Mouse (Mus musculus): ENCODE data around the gene Ppil1. TPM values are rescaled to one million over a fixed set of nuclear protein-coding genes. Genes with fewer than 3 reads are reported as not detected.
"Not testable (repeated sequence)": the region's sequence is repeated elsewhere in the genome, so short reads cannot be mapped to it uniquely, and the experiment has no call there.

Gene Ppil1
- polyA plus RNA-seq, 1 experiment from 2014 or later, result 126 TPM

- Histone ChIP-seq H3K27me3 (replicated peaks) (no peaks in the 10 kb centered on the region), H3K4me1 (peaks cover 86% of the 10 kb centered on the region), H3K4me3 (no peak overlapping the region), H3K9me3 (replicated peaks) (no peaks in the 10 kb centered on the region), H3K36me3 (peaks cover 65% of the 10 kb centered on the region), H3K4me2 (peak overlapping the region; percentile 80; the same call in 1 of the 2 replicates), H3K9ac (0 out of 2 replicates have a peak overlapping the region, but pooled peaks have one; percentile 88), H3K27ac (peak overlapping the region; percentile 1; the same call in 1 of the 2 replicates)
- 87% methylated on average over 15 of the region's 15 CpGs for WGBS (ENCODE audit: insufficient replicate concordance)
- ATAC-seq, result no peak
Measured at GRCm38 (mm10) chr17:29260501-29260900, 3.5 kb downstream of the Ppil1 start.

GRCm38 (mm10) chr17:29259489-29259888 is 4.5 kb downstream of the Ppil1 start:
- Histone ChIP-seq H3K4me1 (peaks cover 76% of the 10 kb centered on the region), H3K27me3 (replicated peaks) (no peaks in the 10 kb centered on the region), H3K9ac (0 out of 2 replicates have a peak overlapping the region, but pooled peaks have one; percentile 4), H3K27ac (no peak overlapping the region), H3K4me3 (no peak overlapping the region), H3K9me3 (replicated peaks) (no peaks in the 10 kb centered on the region), H3K4me2 (peak overlapping the region; percentile 19; the same call in 1 of the 2 replicates), H3K36me3 (peaks cover 75% of the 10 kb centered on the region)
- no peak for ATAC-seq
- 9% methylated on average over 3 of the region's 3 CpGs for WGBS (ENCODE audit: insufficient replicate concordance)

DNA sequence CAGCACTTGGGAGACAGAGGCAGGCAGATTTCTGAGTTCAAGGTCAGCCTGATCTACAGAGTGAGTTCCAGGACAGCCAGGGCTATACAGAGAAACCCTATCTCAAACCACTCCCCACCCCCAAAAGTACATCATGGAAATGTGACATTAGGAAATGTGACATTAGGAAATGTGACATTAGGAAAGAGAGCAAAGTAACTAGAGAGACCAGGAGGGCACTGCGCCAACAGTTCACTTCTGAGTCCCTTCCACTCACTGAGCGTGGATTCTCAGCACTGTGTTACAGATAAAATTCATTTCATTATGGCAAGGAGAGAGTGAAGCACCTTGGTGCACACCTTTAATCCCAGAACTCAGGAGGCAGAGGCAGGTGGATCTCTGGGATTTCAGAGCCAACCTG is 5.1 kb downstream of the Ppil1 start:
- Histone ChIP-seq H3K4me1 (peaks cover 72% of the 10 kb centered on the region), H3K9me3 (replicated peaks) (no peaks in the 10 kb centered on the region), H3K36me3 (peaks cover 80% of the 10 kb centered on the region), H3K27ac (no peak overlapping the region), H3K9ac (no peak overlapping the region), H3K27me3 (replicated peaks) (no peaks in the 10 kb centered on the region), H3K4me2 (no peak overlapping the region), H3K4me3 (no peak overlapping the region)
- ATAC-seq, result no peak
- 91% methylated on average over 2 of the region's 2 CpGs for WGBS (ENCODE audit: insufficient replicate concordance)

DNA sequence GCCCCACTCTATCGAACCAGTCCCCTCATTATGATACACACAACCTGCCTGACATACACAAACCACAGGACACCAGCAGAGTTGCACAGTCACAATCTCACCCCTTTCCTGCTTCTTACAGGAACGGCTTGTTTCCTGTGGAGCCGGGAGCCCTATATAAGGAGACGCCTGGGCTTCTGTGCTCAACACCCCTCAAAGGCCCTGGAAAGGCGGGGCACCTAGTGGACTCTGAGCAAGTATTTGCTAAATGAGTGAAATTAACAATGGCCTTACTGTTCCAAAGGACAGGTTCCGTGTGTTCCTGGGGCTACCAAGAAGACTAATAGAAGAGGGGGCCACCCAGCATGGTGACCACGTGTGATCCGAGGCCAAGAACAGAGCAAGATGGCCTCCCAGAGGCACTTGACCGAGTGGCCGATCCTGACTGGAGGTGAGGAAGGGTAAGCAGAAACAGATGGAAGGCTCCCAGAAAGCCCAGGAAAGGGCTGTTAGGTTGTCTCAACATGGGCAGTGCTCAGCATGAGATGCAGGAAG is 5.9 kb downstream of the Ppil1 start:
- Histone ChIP-seq H3K4me3 (no peak overlapping the region), H3K9me3 (replicated peaks) (no peaks in the 10 kb centered on the region), H3K36me3 (peaks cover 89% of the 10 kb centered on the region), H3K27me3 (replicated peaks) (no peaks in the 10 kb centered on the region), H3K4me1 (peaks cover 69% of the 10 kb centered on the region), H3K9ac (no peak overlapping the region), H3K27ac (no peak overlapping the region), H3K4me2 (no peak overlapping the region)
- no peak for ATAC-seq
- 79% methylated on average over 10 of the region's 10 CpGs for WGBS (ENCODE audit: insufficient replicate concordance)

- H3K9ac ChIP-seq, result no peak overlapping the region
- H3K4me1 ChIP-seq, result peaks cover 59% of the 10 kb centered on the region
- H3K4me3 ChIP-seq, result no peak overlapping the region
- H3K27ac ChIP-seq, result no peak overlapping the region
- no peak for ATAC-seq
- 83% methylated on average over 10 of the region's 10 CpGs for WGBS (ENCODE audit: insufficient replicate concordance)
- H3K27me3 ChIP-seq (replicated peaks), result no peaks in the 10 kb centered on the region
- no peaks in the 10 kb centered on the region for H3K9me3 ChIP-seq (replicated peaks)
- H3K4me2 ChIP-seq, result no peak overlapping the region
- H3K36me3 ChIP-seq, result peaks cover 99% of the 10 kb centered on the region
Measured at GRCm38 (mm10) chr17:29257001-29257511, 6.9 kb downstream of the Ppil1 start.

DNA sequence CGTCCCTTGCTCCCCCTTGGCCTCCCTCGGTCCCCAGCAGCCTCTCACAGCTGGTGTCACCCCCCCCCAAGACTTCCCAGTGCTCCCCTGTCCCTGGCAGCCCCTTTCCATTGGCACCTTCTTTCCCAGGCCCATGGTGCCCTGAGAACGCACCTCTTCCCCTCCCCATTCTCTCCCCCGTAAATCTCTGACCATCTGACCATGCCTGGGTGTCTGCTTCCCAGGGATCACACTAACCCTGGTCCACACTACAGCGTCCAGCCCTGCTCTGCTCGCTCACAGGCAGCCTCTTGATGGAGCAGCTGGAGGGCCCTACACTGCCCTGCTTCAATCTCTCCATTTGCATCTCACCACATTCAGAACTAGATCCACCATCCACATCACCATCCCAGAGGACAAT is 7.5 kb downstream of the Ppil1 start:
- Histone ChIP-seq H3K27ac (no peak overlapping the region), H3K27me3 (replicated peaks) (no peaks in the 10 kb centered on the region), H3K9me3 (replicated peaks) (no peaks in the 10 kb centered on the region), H3K4me2 (no peak overlapping the region), H3K36me3 (peaks cover 100% of the 10 kb centered on the region), H3K4me3 (no peak overlapping the region), H3K9ac (no peak overlapping the region), H3K4me1 (peaks cover 54% of the 10 kb centered on the region)
- 87% methylated on average over 6 of the region's 6 CpGs for WGBS (ENCODE audit: insufficient replicate concordance)
- no peak for ATAC-seq

- not testable (repeated sequence) for H3K9ac ChIP-seq; H3K4me2 ChIP-seq; H3K27me3 ChIP-seq (replicated peaks); H3K9me3 ChIP-seq (replicated peaks); H3K27ac ChIP-seq; ATAC-seq; H3K4me3 ChIP-seq
- peaks cover 36% of the 10 kb centered on the region for H3K4me1 ChIP-seq
- peaks cover 100% of the 10 kb centered on the region for H3K36me3 ChIP-seq
- 88% methylated on average over 6 of the region's 6 CpGs for WGBS (ENCODE audit: insufficient replicate concordance)
Measured at GRCm38 (mm10) chr17:29254784-29255183, 9.2 kb downstream of the Ppil1 start.

DNA sequence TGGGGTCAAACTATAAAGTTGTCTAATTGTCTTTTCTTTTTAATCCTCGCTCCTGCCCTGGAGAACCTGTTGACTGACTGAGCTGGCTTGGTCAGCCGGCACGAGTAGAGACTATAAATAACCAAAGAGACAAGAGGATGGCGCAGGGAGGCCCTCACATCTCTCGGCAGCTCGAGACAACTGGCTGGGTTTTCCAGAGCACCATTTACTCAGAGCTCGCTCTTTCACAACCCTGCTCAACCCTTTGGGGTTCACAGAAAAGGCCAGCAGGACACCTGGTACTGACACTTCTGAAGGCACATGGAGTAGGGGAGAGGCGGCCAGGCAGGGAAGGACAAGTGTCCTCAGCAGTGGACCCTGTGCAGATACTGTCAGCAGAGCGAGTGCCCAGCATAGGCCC is 10.3 kb downstream of the Ppil1 start:
- WGBS (ENCODE audit: insufficient replicate concordance), result 76% methylated on average over 9 of the region's 9 CpGs
- Histone ChIP-seq H3K27me3 (replicated peaks) (no peaks in the 10 kb centered on the region), H3K27ac (no peak overlapping the region), H3K4me1 (peaks cover 25% of the 10 kb centered on the region), H3K9me3 (replicated peaks) (no peaks in the 10 kb centered on the region), H3K9ac (no peak overlapping the region), H3K36me3 (peaks cover 98% of the 10 kb centered on the region), H3K4me2 (no peak overlapping the region), H3K4me3 (no peak overlapping the region)
- ATAC-seq, result no peak

- ATAC-seq, result no peak
- WGBS (ENCODE audit: insufficient replicate concordance), result 52% methylated on average over 2 of the region's 2 CpGs
Measured at GRCm38 (mm10) chr17:29253236-29253635, 10.8 kb downstream of the Ppil1 start.

GRCm38 (mm10) chr17:29251608-29252390 is 12.2 kb downstream of the Ppil1 start:
- peaks cover 86% of the 10 kb centered on the region for H3K36me3 ChIP-seq
- H3K4me1 ChIP-seq, result peaks cover 6% of the 10 kb centered on the region; the same call in 1 of the 2 replicates
- no peak for ATAC-seq
- 81% methylated on average over 15 of the region's 15 CpGs for WGBS (ENCODE audit: insufficient replicate concordance)
- no peaks in the 10 kb centered on the region for H3K9me3 ChIP-seq (replicated peaks)
- no peak overlapping the region for H3K9ac ChIP-seq
- H3K4me2 ChIP-seq, result no peak overlapping the region
- no peaks in the 10 kb centered on the region for H3K27me3 ChIP-seq (replicated peaks)
- no peak overlapping the region for H3K4me3 ChIP-seq
- no peak overlapping the region for H3K27ac ChIP-seq

More at GRCm38 (mm10) chr17:29253236-29253635, 10.8 kb downstream of the Ppil1 start:
- no peak overlapping the region for H3K4me3 ChIP-seq
- H3K9me3 ChIP-seq (replicated peaks), result no peaks in the 10 kb centered on the region
- H3K9ac ChIP-seq, result no peak overlapping the region
- peaks cover 21% of the 10 kb centered on the region for H3K4me1 ChIP-seq
- no peak overlapping the region for H3K27ac ChIP-seq
- no peaks in the 10 kb centered on the region for H3K27me3 ChIP-seq (replicated peaks)
- peaks cover 98% of the 10 kb centered on the region for H3K36me3 ChIP-seq
- H3K4me2 ChIP-seq, result no peak overlapping the region

- ATAC-seq, result not testable (repeated sequence)
Measured at GRCm38 (mm10) chr17:29251006-29251405, 13.0 kb downstream of the Ppil1 start.

DNA sequence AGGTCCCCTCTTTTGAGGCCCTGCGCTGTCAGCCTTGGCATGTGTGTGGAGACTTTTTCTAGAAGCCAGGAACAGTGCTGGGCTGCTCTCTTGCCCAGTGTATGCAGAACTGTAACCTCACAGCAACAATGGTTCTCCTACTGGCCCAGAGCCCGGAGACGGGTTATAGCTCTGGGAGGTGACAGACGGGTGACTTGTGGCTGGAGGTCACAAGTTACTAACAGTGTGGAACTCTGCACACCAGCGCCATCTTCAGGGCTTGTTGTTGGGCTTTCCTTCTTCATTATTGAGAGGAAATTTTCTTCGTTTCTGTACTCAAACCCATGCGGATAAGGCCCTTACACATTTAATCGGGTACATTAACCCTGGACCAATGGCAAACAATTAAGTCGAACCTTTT is 14.5 kb downstream of the Ppil1 start:
- Histone ChIP-seq H3K4me1 (0 out of 2 replicates have a peak, but pooled peaks cover 4% of the 10 kb centered on the region), H3K36me3 (peaks cover 63% of the 10 kb centered on the region), H3K9ac (no peak overlapping the region), H3K27me3 (replicated peaks) (0 out of 2 replicates have a peak, but pooled peaks cover 7% of the 10 kb centered on the region), H3K9me3 (replicated peaks) (no peaks in the 10 kb centered on the region), H3K27ac (no peak overlapping the region), H3K4me2 (no peak overlapping the region), H3K4me3 (no peak overlapping the region)
- no peak for ATAC-seq
- 71% methylated on average over 9 of the region's 9 CpGs for WGBS (ENCODE audit: insufficient replicate concordance)

More at GRCm38 (mm10) chr17:29251006-29251405, 13.0 kb downstream of the Ppil1 start:
- not testable (repeated sequence) for H3K9ac ChIP-seq; H3K4me3 ChIP-seq; H3K4me2 ChIP-seq; H3K27me3 ChIP-seq (replicated peaks); H3K27ac ChIP-seq; H3K4me1 ChIP-seq; H3K9me3 ChIP-seq (replicated peaks)
- WGBS (ENCODE audit: insufficient replicate concordance), result 85% methylated on average over 14 of the region's 14 CpGs
- peaks cover 78% of the 10 kb centered on the region for H3K36me3 ChIP-seq

Data from liver, embryonic 12.5 days (tissue).